Mouse (Mus musculus) megakaryocyte, embryonic 14.5 days (primary cell): ENCODE results near the gene Snx14.
A peak's percentile ranks its signal among the peaks of the same experiment; 100 is the strongest.

ENCODE experiments used
- FLI1 ChIP-seq: IDR thresholded peaks from 2 replicates; pipeline ENCODE4 v1.6.1; 2012; ENCODE audit warnings: low read length, inconsistent platforms, mixed read lengths
- GATA1 ChIP-seq: IDR thresholded peaks from 3 replicates; pipeline ENCODE4 v1.6.1; 2012; ENCODE audit warnings: mixed read lengths, low read length, inconsistent platforms, borderline replicate concordance

DNA sequence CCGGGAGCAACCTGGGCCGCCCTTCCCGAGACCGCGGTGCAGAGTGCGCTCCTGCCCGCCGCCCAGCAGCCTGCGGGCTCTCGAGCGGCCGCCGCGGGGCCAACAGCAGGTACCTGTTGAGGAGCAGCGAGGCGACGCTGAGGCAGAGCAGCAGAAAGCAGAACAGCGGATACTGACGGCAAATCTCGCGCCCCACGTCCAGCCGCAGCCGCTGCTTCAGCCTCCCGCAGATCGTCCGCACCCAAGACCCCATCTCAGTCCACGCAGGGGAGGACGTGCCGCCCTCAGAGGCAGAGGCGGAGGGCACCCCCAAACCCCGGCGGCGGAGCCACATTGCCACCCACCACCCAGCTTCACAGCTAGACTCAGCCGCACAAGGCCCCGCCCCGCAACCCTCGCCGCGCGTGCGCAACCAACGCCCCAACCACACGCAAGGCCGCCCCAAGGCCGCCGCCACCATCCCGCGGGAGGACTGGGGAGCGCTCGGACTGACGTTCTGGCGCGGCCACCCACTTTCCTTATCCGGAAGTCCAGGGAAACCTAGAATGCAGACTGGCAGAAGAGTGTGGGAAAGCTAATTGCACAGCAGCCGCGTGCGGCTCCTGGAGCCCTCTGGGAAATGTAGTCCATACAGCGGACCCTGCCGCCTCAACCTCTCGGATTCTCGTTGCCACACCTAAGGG lies at the start of gene Snx14:
- peak; percentile 9; the same call in 1 of the 2 replicates for TF ChIP-seq FLI1
- TF ChIP-seq GATA1 = no peak
